Mouse (Mus musculus): Measurements from ENCODE around the gene Trim66.

DNA sequence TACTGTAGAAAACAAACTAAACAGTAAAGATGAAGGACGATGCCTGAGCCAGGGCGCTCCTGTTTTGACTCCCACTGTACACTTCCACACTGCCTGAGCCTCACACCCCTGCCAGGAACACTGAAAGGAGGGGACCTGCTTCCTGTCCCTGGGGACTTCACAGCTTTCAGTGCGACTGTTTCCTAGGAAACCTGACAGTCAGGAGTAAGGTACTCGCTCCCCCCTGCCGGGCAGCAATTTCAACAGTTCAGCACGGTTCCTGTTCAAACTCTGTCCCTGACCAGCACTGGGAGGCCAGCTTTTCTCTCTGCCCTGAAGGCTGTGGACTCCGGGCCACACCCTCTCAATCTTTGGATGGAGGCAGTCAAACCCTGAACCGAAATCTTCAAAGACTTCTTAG, 815 bp downstream of the Trim66 start:
- TF ChIP-seq E2F4 (IDR thresholded peaks at IDR 0.05; ENCODE audit: insufficient read depth) (no peak), POLR2A (IDR thresholded peaks at IDR 0.05; ENCODE audit: insufficient read length, low read depth) (no peak), POLR2AphosphoS2 (IDR thresholded peaks at IDR 0.05; ENCODE audit: insufficient read length, low read depth) (no peak), MYOG (IDR thresholded peaks at IDR 0.05; ENCODE audit: control insufficient read depth in 1 of 3, insufficient read depth in 1 of 3, insufficient read length in 2 of 3, low read depth in 2 of 3) (no peak), MAX (IDR thresholded peaks at IDR 0.05; ENCODE audit: low read depth) (no peak), MYOD1 (IDR thresholded peaks at IDR 0.05; ENCODE audit: control insufficient read depth in 1 of 3, insufficient read length in 2 of 3, low read depth in 2 of 3) (no peak), USF1 (IDR thresholded peaks at IDR 0.05; ENCODE audit: low read depth) (no peak), TCF12 (IDR thresholded peaks at IDR 0.05; ENCODE audit: insufficient read depth, poor library complexity, severe bottlenecking) (no peak), SRF (IDR thresholded peaks at IDR 0.05; ENCODE audit: control insufficient read depth, insufficient read length, low read depth) (no peak), TCF3 (IDR thresholded peaks at IDR 0.05; ENCODE audit: insufficient read length, low read depth) (no peak)

Data from myocyte (in vitro differentiated cells).